Mouse (Mus musculus) embryonic facial prominence, embryonic 12.5 days (tissue): ENCODE results near the gene Cyb5d1. TPM values are rescaled to one million over a fixed set of nuclear protein-coding genes. Genes with fewer than 3 reads are reported as not detected.

ENCODE experiments used
- ATAC-seq: fragments of 200-750 bp; cut with Nextera tagmentation; 2 replicates; pipeline ENCODE4 v1.8.0; 2017; ENCODE audit not compliant: insufficient number of reproducible peaks, insufficient read depth, low FRiP score, low TSS enrichment
- H3K27ac ChIP-seq: fragments of 300-500 bp; sonication (generic); 2 replicates; pipeline ENCODE4 v1.5.1; 2016; ENCODE audit warnings: mild to moderate bottlenecking
- H3K27me3 ChIP-seq: fragments of 300-500 bp; sonication (generic); 2 replicates; pipeline ENCODE4 v1.6.1; 2016; ENCODE audit warnings: mild to moderate bottlenecking, moderate library complexity
- H3K36me3 ChIP-seq: fragments of 300-500 bp; sonication (generic); 2 replicates; pipeline ENCODE4 v1.6.1; 2016; ENCODE audit warnings: mild to moderate bottlenecking
- H3K4me1 ChIP-seq: fragments of 300-500 bp; sonication (generic); 2 replicates; pipeline ENCODE4 v1.6.1; 2016
- H3K4me2 ChIP-seq: fragments of 300-500 bp; sonication (generic); replicated peaks from 2 replicates; pipeline ENCODE4 v1.6.1; 2016; ENCODE audit warnings: mild to moderate bottlenecking, moderate library complexity
- H3K4me3 ChIP-seq: fragments of 300-500 bp; sonication (generic); 2 replicates; pipeline ENCODE4 v1.5.1; 2016; ENCODE audit warnings: mild to moderate bottlenecking
- H3K9ac ChIP-seq: fragments of 300-500 bp; sonication (generic); 2 replicates; pipeline ENCODE4 v1.6.1; 2016; ENCODE audit warnings: mild to moderate bottlenecking, moderate library complexity
- H3K9me3 ChIP-seq: fragments of 300-500 bp; sonication (generic); 2 replicates; pipeline ENCODE4 v1.6.1; 2016; ENCODE audit warnings: mild to moderate bottlenecking, moderate library complexity
- WGBS: fragments of 180-500 bp; shearing (Covaris S2); methylation state at CpG from one replicate; pipeline ENCODE4 v1.1.7; 2016; 5-methylcytosine and 5-hydroxymethylcytosine counted together
- polyA plus RNA-seq: library from polyadenylated mRNA; unstranded; fragments of >200 nt; fragmentation: Nextera tagmentation; extraction: Ambion mirVana; gene quantifications from 2 replicates; pipeline ENCODE4 v1.2.1, GENCODE M21; 2016

Cyb5d1 gene
- polyA plus RNA-seq, 1 experiment from 2014 or later, result 50.0 TPM

DNA sequence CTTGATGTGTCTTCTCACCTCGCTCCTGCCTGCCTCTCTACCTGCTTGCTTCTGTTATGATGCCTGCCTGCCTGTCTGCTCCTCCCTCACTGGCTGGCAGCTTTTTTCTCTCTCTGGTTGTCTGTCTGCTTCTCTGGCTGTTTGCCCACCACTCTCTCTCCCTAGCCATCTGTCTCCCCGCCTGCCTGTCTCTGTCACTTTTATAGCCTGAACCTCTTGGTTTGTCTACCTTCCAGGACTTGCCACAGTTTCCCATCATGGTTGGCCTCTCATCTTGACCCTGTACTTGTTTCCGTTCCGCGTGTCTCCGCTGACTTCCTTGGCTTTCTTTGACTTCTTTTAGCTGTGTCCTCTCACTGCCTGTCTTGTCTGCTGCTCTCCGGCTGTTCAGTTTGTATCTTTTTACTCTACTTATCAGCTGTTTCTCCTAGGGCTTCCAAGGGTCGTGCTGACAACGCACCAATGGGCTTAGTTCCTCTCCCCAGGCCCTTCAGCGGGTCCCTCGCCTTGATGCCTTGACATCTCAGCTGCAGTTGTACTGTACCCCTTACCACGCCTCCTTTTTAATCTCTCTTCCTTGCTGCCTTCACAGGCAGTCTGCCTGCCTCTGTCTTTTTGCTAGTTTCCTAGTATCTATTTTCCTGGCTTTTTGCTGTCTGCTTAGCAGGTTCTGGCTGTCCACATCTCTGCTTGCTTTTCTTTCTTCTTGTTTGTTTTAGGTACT, 23.2 kb downstream of the Cyb5d1 start:
- Histone ChIP-seq H3K4me3 (0 out of 2 replicates have a peak overlapping the region, but pooled peaks have one; percentile 0), H3K4me2 (peak overlapping the region; percentile 39), H3K4me1 (peaks cover 23% of the 10 kb centered on the region), H3K27ac (peak overlapping the region; percentile 78), H3K9me3 (no peaks in the 10 kb centered on the region), H3K36me3 (peaks cover 17% of the 10 kb centered on the region), H3K9ac (0 out of 2 replicates have a peak overlapping the region, but pooled peaks have one; percentile 15), H3K27me3 (no peaks in the 10 kb centered on the region)
- WGBS, result 62% methylated on average over 12 of the region's 12 CpGs
- no peak for ATAC-seq

DNA sequence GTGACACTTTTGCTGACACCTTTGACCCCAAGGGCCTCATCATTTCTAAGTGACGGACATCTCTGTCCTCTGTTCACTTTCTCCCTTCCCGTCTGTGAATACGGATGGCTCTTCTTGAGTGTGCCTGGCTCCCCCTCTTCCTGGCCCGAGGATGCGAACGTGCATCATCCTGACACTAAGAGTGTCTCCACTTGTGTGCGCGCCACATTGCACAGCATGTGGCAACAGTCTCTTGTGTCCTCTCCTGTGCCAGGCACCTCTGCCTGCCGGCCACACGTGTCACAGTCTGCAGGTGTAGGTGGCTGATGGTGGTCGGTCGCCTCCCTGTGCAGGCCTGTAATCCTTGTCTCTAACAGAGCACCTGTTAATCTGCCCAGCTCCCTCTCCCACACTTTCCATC, 23.8 kb downstream of the Cyb5d1 start:
- H3K9ac ChIP-seq, result 0 out of 2 replicates have a peak overlapping the region, but pooled peaks have one; percentile 15
- H3K4me2 ChIP-seq, result peak overlapping the region; percentile 39
- 0 out of 2 replicates have a peak overlapping the region, but pooled peaks have one; percentile 0 for H3K4me3 ChIP-seq
- H3K27me3 ChIP-seq, result no peaks in the 10 kb centered on the region
- no peaks in the 10 kb centered on the region for H3K9me3 ChIP-seq
- 48% methylated on average over 12 of the region's 12 CpGs for WGBS
- no peak for ATAC-seq
- H3K36me3 ChIP-seq, result peaks cover 17% of the 10 kb centered on the region
- peak overlapping the region; percentile 78 for H3K27ac ChIP-seq
- H3K4me1 ChIP-seq, result peaks cover 23% of the 10 kb centered on the region

DNA sequence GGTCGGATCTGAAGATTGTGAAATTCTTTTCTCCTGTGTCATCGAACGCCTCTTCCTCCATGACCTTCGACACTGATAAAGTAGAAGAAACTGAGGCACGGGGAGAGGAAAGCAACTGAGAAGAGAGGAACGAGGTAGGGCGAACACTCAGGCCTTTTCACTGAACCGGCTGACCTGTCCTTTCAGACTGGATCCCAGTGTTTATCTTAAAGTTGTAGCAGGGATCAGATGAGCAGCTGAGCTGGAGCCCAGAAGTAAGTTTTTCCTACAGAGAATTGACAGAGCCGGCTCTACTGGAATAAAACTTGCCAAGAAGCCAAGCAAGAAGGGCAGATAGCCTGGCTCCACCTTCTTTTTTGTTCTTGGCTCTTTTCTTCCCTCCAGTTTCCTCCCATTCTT, 24.6 kb downstream of the Cyb5d1 start:
- peak overlapping the region; percentile 39 for H3K4me2 ChIP-seq
- H3K27me3 ChIP-seq, result no peaks in the 10 kb centered on the region
- no peaks in the 10 kb centered on the region for H3K9me3 ChIP-seq
- ATAC-seq, result no peak
- no peak overlapping the region for H3K4me3 ChIP-seq
- H3K4me1 ChIP-seq, result peaks cover 27% of the 10 kb centered on the region
- H3K27ac ChIP-seq, result peak overlapping the region; percentile 78
- WGBS, result 18% methylated on average over 9 of the region's 9 CpGs
- H3K9ac ChIP-seq, result no peak overlapping the region
- peaks cover 16% of the 10 kb centered on the region for H3K36me3 ChIP-seq

DNA sequence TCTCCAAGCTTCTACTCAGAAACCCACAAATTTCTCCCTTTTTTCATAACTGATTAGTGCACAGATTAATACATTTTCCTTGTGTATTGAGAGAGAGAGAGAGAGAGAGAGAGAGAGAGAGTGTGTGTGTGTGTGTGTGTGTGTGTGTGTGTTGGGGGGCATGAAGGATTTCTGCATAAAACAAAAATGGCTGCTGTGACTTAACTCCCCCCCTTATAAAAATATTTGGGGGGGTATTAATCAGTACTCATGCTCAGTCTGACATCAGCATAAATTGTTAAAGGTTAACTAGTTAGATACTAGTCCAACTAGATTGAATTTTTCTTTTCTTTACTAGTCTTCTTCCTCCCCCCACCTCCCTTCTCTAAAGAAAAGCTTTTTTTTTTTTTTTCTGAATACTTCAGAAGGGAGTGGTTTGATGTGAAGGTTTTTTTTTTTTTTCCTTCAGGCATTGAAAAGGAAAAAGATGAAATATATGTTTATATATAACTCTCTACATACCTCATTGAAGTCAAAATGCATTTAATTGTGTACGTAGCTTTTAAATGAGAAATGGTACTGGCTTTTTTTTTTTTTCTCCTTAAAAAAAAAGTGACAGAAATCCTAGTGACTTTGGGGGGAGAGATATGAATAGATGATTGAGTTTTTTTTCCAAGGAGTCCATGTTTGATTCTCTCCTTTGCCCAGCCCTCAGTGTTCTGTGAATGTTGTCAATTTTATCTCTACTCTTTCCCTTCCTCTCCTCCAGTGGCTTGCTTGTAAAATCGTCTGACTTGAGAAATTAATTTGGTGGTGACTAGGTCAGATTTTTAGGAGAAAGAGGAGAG, 25.2 kb downstream of the Cyb5d1 start:
- Histone ChIP-seq H3K27me3 (no peaks in the 10 kb centered on the region), H3K4me1 (peaks cover 33% of the 10 kb centered on the region), H3K36me3 (peaks cover 14% of the 10 kb centered on the region; the same call in 1 of the 2 replicates), H3K4me2 (peak overlapping the region; percentile 80), H3K4me3 (peak overlapping the region; percentile 93), H3K9ac (peak overlapping the region; percentile 100), H3K9me3 (no peaks in the 10 kb centered on the region), H3K27ac (peak overlapping the region; percentile 100)
- ATAC-seq, result no peak
- 25% methylated on average over 2 of the region's 2 CpGs for WGBS

DNA sequence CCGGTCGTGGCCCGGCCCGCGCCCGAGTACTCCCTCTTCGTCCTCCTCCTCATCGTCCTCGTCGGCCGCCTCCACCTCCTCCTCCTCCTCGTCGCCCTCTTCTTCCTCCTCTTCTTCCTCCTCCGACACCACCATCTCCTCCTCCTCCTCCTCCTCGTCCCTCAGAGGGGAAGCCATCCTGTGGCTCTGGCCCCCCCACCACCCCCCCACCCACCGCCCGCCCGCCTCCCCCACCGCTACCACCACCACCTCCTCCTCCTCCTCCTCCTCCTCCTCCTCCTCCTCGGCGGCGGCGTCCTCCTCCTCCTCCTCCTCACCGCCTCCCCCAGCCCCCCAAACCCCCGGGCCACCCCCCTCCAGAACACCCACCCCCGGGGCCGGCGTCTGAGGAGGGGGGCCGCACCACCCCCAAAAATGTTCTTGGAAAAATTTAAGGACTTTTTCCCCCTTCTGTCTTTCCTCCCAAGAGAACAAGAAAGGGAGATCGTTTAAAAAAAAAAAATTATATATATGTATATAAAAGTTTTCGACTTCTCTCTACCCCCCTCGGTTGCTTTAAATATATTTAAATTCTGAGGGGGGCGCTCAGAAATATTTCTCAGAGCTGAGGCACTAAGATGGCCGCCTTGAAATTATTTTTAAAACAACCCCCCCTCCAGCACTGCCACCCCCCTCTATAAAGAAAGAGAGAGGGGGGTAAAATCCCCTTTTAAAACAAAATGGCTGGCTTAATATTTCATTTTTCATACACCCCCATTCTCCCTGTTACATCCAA, 26.0 kb downstream of the Cyb5d1 start, which contains the start of gene Chd3:
Gene Chd3 (minus strand): TSS at position 192 of the 775 bp plus-strand sequence.
- Histone ChIP-seq H3K27ac (peak within 1 kb of the TSS; percentile 100), H3K27me3 (no peaks in the 10 kb centered on the region), H3K4me2 (peak within 1 kb of the TSS; percentile 80), H3K4me1 (peaks cover 41% of the 10 kb centered on the region), H3K9ac (peak within 1 kb of the TSS; percentile 100), H3K4me3 (peak within 1 kb of the TSS; percentile 93), H3K36me3 (peaks cover 14% of the 10 kb centered on the region; the same call in 1 of the 2 replicates), H3K9me3 (no peaks in the 10 kb centered on the region)
- WGBS, result 4% methylated on average over 18 of the region's 34 CpGs
- no peak for ATAC-seq

DNA sequence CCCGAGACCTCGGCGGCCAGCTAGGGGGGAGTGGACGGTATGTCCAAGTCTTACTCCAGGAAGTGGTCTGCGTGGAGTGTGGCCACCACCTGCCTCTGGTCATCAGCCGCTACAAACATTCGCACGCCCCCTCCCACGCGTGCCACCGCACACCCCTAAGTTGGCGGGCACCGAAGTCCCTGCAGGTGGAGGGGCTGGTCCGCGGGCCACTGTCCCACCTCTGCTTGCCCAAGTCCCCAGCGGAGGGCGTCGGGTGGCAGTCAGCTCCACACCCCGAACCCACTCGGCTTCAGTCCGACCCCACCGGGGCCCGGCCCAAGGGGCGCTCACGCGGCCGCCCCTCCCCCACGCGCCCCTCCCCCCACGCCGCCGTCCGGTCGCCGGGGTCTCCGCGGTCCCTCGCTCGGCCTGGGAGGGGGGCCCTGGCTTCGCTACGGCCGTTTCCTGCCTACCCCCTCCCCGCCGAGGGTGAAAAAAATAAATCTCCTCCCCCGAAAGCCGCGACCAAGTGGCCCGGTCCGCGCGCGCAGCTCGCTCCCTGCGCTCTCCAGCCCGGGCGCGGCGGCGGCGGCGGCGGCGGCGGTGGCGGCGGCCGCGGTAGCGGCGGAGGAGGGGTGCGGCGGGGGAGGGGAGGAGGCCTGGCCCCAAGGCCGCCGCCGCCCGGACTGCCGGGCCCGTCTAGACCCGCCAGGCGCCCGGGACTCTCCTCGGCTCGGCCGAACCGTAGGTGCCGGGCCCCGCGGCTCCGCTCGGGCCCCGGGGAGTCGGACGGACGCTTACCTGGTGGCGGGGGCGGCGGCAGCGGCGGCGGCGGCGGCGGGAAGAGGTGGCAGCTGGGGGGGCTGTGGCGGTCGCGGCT, 26.8 kb downstream of the Cyb5d1 start:
- peak overlapping the region; percentile 80 for H3K4me2 ChIP-seq
- no peaks in the 10 kb centered on the region for H3K27me3 ChIP-seq
- no peaks in the 10 kb centered on the region for H3K9me3 ChIP-seq
- peaks cover 20% of the 10 kb centered on the region for H3K36me3 ChIP-seq
- under 1% methylated on average over 61 of the region's 106 CpGs for WGBS
- H3K4me3 ChIP-seq, result peak overlapping the region; percentile 93
- H3K27ac ChIP-seq, result peak overlapping the region; percentile 100
- peaks cover 47% of the 10 kb centered on the region for H3K4me1 ChIP-seq
- no peak for ATAC-seq
- H3K9ac ChIP-seq, result peak overlapping the region; percentile 100

DNA sequence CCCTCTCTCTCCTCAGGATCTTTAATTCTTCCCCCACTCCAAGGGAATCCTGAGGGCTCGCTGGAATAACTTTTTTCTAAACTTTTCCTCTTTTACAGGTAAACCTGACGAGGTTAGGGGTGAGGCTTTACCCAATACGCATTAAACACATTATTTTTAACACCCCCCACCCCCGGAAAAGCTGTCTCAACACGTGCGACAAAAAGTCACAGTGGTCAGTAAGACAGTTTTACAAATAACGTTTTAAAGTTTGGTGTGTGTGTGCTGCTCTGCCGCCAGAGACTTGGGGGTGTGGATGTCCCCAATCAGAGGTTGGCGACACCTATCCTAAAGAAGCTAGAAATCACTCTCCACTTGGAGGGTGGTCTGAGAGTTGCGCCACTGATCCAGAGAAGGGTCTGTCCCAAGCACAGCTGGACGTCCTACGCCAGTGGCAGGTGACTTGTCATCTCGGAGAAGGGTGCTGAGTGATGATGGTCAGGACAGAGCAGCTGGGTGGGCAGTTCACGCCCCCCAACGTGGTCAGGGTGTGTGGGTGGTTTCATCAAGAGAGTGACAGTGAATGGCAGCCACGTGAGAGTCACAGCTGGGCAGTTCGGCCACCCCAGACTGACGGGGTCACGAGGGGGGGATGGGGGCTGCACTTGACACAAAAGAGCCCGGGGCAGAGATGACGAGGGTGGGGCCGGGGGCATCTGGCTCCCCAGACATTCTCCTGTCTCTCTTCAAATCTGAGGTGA, 27.6 kb downstream of the Cyb5d1 start:
- Histone ChIP-seq H3K4me3 (peak overlapping the region; percentile 93), H3K9me3 (no peaks in the 10 kb centered on the region), H3K36me3 (peaks cover 20% of the 10 kb centered on the region), H3K27me3 (no peaks in the 10 kb centered on the region), H3K27ac (peak overlapping the region; percentile 100), H3K4me1 (peaks cover 55% of the 10 kb centered on the region), H3K4me2 (peak overlapping the region; percentile 80), H3K9ac (peak overlapping the region; percentile 100)
- no peak for ATAC-seq
- WGBS, result under 1% methylated on average over 22 of the region's 22 CpGs

DNA sequence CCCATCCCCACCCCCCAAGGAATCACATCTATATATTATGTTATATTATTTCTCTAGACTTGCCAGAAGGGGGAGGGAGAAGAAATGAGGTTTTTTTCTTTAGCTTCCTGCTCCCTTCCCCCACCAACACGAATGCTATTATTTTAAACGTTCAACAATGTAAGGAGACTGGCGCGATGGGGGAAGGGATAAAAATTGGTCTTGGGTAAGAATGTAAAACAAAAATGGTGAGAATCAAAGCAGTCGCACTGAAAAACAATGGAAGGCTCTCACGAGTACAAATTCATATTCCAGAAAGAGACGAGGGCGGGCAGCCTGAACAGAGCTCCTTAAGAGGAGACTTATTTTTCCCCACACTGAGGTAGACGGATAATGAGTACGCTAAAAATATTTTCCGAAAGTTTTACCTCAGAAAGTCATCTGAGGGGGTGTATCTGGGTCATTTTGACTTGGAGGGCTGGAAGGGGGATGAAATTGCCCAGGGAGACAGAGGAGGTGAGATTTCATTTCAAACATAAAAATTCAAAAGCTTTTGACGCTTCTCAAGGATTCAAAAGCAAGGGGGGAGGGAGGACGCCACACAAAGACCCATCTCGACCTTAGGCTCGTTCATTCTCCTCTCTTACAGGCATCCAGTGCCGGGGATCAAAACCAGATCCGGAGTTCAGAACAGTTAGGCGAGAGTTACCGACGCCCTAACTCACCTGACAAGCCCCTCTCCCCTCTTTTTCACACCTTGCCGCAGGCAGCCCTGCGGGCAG, 28.4 kb downstream of the Cyb5d1 start:
- Histone ChIP-seq H3K4me3 (peak overlapping the region; percentile 93), H3K27me3 (no peaks in the 10 kb centered on the region), H3K4me1 (peaks cover 52% of the 10 kb centered on the region), H3K27ac (peak overlapping the region; percentile 100), H3K9me3 (no peaks in the 10 kb centered on the region), H3K9ac (peak overlapping the region; percentile 100), H3K4me2 (peak overlapping the region; percentile 80), H3K36me3 (peaks cover 22% of the 10 kb centered on the region)
- ATAC-seq, result no peak; the same call in 1 of the 2 replicates
- under 1% methylated on average over 22 of the region's 22 CpGs for WGBS

DNA sequence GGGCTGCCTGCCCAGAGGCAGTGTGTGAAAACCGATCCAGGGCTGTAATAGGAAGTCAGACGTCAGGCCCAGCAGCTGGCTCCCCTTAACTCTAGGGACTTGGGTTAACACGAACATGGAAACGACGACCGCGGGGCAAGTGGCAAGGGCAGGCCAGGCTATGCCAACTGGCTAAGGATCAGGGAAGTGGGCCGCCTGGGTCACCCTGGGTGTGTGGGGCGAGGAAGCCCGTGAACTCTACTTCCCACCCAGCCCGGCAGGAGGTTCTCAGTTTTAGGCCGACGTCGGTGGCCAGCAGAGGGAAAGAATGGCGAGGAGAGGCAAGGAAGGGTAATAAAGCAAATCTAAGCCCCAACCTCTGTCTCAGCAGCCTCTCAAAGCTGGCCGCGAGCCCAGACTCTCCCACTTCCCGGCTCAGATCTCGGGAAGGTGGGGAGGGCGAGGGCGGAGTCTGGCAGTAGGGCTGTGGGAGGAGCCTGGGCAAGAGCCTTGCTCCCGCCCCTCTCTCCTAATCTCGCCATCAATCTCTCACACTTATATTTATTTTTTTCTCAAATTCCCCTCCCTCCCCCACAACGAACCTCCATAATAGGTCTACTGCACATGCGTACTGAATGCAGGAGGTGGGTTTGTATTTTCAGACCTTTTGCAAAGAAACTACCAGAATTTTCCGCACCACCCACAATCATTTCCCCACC, 29.1 kb downstream of the Cyb5d1 start:
- no peaks in the 10 kb centered on the region for H3K27me3 ChIP-seq
- peaks cover 45% of the 10 kb centered on the region for H3K4me1 ChIP-seq
- H3K27ac ChIP-seq, result peak overlapping the region; percentile 100
- WGBS, result under 1% methylated on average over 26 of the region's 26 CpGs
- H3K4me3 ChIP-seq, result peak overlapping the region; percentile 93
- H3K4me2 ChIP-seq, result peak overlapping the region; percentile 80
- H3K9ac ChIP-seq, result peak overlapping the region; percentile 100
- peaks cover 29% of the 10 kb centered on the region for H3K36me3 ChIP-seq
- H3K9me3 ChIP-seq, result no peaks in the 10 kb centered on the region
- peak; percentile 82 for ATAC-seq
